Mouse (Mus musculus): Measurements from ENCODE around the gene Sh3bp5l.

DNA sequence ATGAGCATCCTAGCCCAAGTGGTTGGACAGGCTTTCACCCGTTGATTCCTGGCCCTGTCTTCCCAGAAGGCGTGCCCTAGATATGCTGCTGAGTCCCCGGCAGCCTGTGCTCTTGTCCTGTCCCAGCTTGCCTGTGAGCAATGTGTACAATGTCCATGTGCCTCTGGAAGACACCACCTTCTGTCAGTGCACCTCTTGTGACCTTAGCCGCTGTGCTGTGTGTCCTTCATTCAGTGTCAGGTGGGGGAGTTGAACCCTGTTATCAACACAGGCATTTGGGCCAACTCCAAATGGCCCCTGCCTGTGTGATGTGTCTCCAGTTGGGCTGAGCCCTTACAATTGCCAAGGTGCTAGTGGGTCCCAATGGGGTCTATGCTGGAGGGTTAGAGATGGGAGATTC is 16.2 kb downstream of the Sh3bp5l start:
- TF ChIP-seq MYOD1 (IDR thresholded peaks at IDR 0.05; ENCODE audit: control insufficient read depth in 1 of 3, insufficient read length in 2 of 3, low read depth in 2 of 3) (no peak), POLR2A (IDR thresholded peaks at IDR 0.05; ENCODE audit: insufficient read length, low read depth) (no peak), TCF12 (IDR thresholded peaks at IDR 0.05; ENCODE audit: insufficient read depth, poor library complexity, severe bottlenecking) (no peak), MAX (IDR thresholded peaks at IDR 0.05; ENCODE audit: low read depth) (no peak), USF1 (IDR thresholded peaks at IDR 0.05; ENCODE audit: low read depth) (no peak), POLR2AphosphoS2 (IDR thresholded peaks at IDR 0.05; ENCODE audit: insufficient read length, low read depth) (no peak), MYOG (IDR thresholded peaks at IDR 0.05; ENCODE audit: control insufficient read depth in 1 of 3, insufficient read depth in 1 of 3, insufficient read length in 2 of 3, low read depth in 2 of 3) (no peak), CEBPB (IDR thresholded peaks at IDR 0.05; ENCODE audit: insufficient read depth, poor library complexity, severe bottlenecking) (no peak)
